Mouse (Mus musculus) brain, adult 2 months (tissue): ENCODE measurements around the gene Itgb5.

Experiments used
- DNase-seq: peaks from one replicate; pipeline ENCODE4 v3.0.0; 2011; ENCODE audit warnings: low read depth, low spot score

Gene Itgb5

GRCm38 (mm10) chr16:33829301-33829831 is at the start of gene Itgb5:
Gene Itgb5 (plus strand): TSS chr16:33829665.
- DNase-seq = peak; percentile 70

GRCm38 (mm10) chr16:33781789-33782728 is 47.4 kb upstream of the Itgb5 start:
- no peak for DNase-seq

- no peak for DNase-seq
Observed at GRCm38 (mm10) chr16:33782729-33783091, 46.8 kb upstream of the Itgb5 start.

- DNase-seq = no peak
Observed at GRCm38 (mm10) chr16:33784547-33784946, 44.9 kb upstream of the Itgb5 start.

GRCm38 (mm10) chr16:33785092-33785704 is 44.3 kb upstream of the Itgb5 start:
- no peak for DNase-seq

- no peak for DNase-seq
Observed at GRCm38 (mm10) chr16:33786657-33787390, 42.6 kb upstream of the Itgb5 start.

- DNase-seq = no peak
Observed at GRCm38 (mm10) chr16:33793846-33794791, 35.3 kb upstream of the Itgb5 start, which contains the start of gene Muc13. Gene Muc13 (plus strand): TSS chr16:33794037.

- no peak for DNase-seq
Observed at GRCm38 (mm10) chr16:33795106-33795505, 34.4 kb upstream of the Itgb5 start.

GRCm38 (mm10) chr16:33795887-33796286 is 33.6 kb upstream of the Itgb5 start:
- DNase-seq = no peak

GRCm38 (mm10) chr16:33796756-33797155 is 32.7 kb upstream of the Itgb5 start:
- no peak for DNase-seq

- DNase-seq = peak; percentile 73
Observed at GRCm38 (mm10) chr16:33797860-33798259, 31.6 kb upstream of the Itgb5 start.

- peak; percentile 27 for DNase-seq
Observed at GRCm38 (mm10) chr16:33810002-33810401, 19.5 kb upstream of the Itgb5 start.

GRCm38 (mm10) chr16:33818413-33819165 is 10.9 kb upstream of the Itgb5 start:
- DNase-seq = no peak

GRCm38 (mm10) chr16:33820269-33821178 is 8.9 kb upstream of the Itgb5 start:
- peak; percentile 91 for DNase-seq

GRCm38 (mm10) chr16:33824603-33825002 is 4.9 kb upstream of the Itgb5 start:
- DNase-seq = peak; percentile 12

- no peak for DNase-seq
Observed at GRCm38 (mm10) chr16:33828496-33828895, 969 bp upstream of the Itgb5 start.

GRCm38 (mm10) chr16:33829842-33830511 is 512 bp downstream of the Itgb5 start:
- DNase-seq = peak; percentile 57

- no peak for DNase-seq
Observed at GRCm38 (mm10) chr16:33830512-33831105, 1.1 kb downstream of the Itgb5 start.
